Mouse (Mus musculus) heart, embryonic 13.5 days (tissue): ENCODE measurements around the gene Bud13. TPM values are rescaled to one million over a fixed set of nuclear protein-coding genes. Genes with fewer than 3 reads are reported as not detected.

ENCODE experiments used
- ATAC-seq: fragments of 200-750 bp; cut with Nextera tagmentation; 2 replicates; pipeline ENCODE4 v1.8.0; 2017; ENCODE audit warnings: moderate TSS enrichment; ENCODE audit not compliant: insufficient number of reproducible peaks, low FRiP score, low TSS enrichment; ENCODE audit errors: extremely low read depth
- H3K27ac ChIP-seq: fragments of 300-500 bp; sonication (generic); replicated peaks from 2 replicates; pipeline ENCODE4 v1.5.1; 2015; ENCODE audit warnings: moderate library complexity, mild to moderate bottlenecking, inconsistent platforms
- H3K27me3 ChIP-seq: fragments of 300-500 bp; sonication (generic); replicated peaks from 2 replicates; pipeline ENCODE4 v1.6.1; 2015; ENCODE audit warnings: mild to moderate bottlenecking, inconsistent platforms
- H3K36me3 ChIP-seq: fragments of 300-500 bp; sonication (generic); 2 replicates; pipeline ENCODE4 v1.6.1; 2015; ENCODE audit warnings: mild to moderate bottlenecking, inconsistent platforms
- H3K4me1 ChIP-seq: fragments of 300-500 bp; sonication (generic); 2 replicates; pipeline ENCODE4 v1.6.1; 2015; ENCODE audit warnings: inconsistent platforms
- H3K4me2 ChIP-seq: fragments of 300-500 bp; sonication (generic); 2 replicates; pipeline ENCODE4 v1.6.1; 2015; ENCODE audit warnings: inconsistent platforms, mild to moderate bottlenecking, moderate library complexity
- H3K4me3 ChIP-seq: fragments of 300-500 bp; sonication (generic); 2 replicates; pipeline ENCODE4 v1.5.1; 2015; ENCODE audit warnings: moderate library complexity, mild to moderate bottlenecking, inconsistent platforms
- H3K9ac ChIP-seq: fragments of 300-500 bp; sonication (generic); 2 replicates; pipeline ENCODE4 v1.6.1; 2015; ENCODE audit warnings: inconsistent platforms, mild to moderate bottlenecking, moderate library complexity
- H3K9me3 ChIP-seq: fragments of 300-500 bp; sonication (generic); 2 replicates; pipeline ENCODE4 v1.6.1; 2016; ENCODE audit warnings: inconsistent platforms
- WGBS: fragments of 180-500 bp; shearing (Covaris S2); methylation state at CpG from one replicate; pipeline ENCODE4 v1.1.7; 2015; ENCODE audit warnings: mixed read lengths; 5-methylcytosine and 5-hydroxymethylcytosine counted together
- polyA plus RNA-seq: library from polyadenylated mRNA; unstranded; fragments of >200 nt; fragmentation: Nextera tagmentation; extraction: Ambion mirVana; gene quantifications from 2 replicates; pipeline ENCODE4 v1.2.1, GENCODE M21; 2015

Bud13 gene
- polyA plus RNA-seq, 1 experiment from 2014 or later = 15.4 TPM

DNA sequence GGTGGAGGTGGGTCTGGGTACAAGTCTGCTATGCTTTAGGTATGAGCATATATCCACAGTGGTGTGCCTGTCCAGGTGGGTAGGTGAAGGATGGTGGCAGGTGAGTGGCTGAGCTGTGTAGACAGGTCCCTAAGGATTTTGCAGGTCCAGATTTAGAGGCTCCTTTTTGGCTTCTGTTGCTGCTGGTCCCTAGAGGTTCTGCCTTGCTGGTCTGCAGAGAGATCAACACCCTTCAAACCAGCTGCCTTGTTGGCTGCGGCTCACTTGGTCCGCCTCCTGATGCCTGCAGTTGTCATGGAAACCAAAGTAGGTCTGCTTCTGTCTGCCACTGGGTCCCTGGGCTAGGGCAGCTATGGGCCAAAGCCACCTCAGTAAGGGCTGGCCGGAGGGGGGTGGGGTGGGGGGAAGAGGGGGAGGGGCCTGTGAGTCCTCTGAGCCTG lies 55.1 kb downstream of the Bud13 start:
- 2% methylated on average over 3 of the region's 3 CpGs for WGBS
- Histone ChIP-seq H3K27me3 (peaks cover 39% of the 10 kb centered on the region), H3K36me3 (no peaks in the 10 kb centered on the region), H3K4me2 (no peak overlapping the region), H3K4me1 (peaks cover 4% of the 10 kb centered on the region; the same call in 1 of the 2 replicates), H3K9ac (no peak overlapping the region), H3K4me3 (no peak overlapping the region), H3K9me3 (no peaks in the 10 kb centered on the region), H3K27ac (no peak overlapping the region)
- no peak; the same call in 1 of the 2 replicates for ATAC-seq

DNA sequence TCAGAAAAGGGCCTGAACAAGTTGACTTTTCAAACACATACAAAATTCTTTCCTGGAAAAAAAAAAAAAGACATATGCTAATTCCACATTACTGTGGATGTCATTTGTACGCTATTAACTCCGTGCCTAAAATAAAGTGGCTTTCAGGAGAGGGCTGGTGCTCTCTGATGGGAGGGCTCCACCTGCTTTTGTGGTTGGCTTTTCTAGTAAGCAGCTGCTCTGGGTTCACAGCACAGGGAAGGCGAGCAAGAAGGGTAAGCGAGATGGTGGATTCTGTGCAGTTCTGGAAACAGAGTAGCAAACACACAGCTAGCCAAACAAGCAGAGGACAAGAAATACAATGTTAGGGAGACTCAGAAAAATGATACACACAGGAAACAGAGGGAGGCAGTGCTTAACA lies 55.6 kb downstream of the Bud13 start:
- H3K9me3 ChIP-seq = no peaks in the 10 kb centered on the region
- no peaks in the 10 kb centered on the region for H3K36me3 ChIP-seq
- no peak for ATAC-seq
- no peak overlapping the region for H3K9ac ChIP-seq
- H3K4me1 ChIP-seq = peaks cover 4% of the 10 kb centered on the region; the same call in 1 of the 2 replicates
- H3K27me3 ChIP-seq = peaks cover 34% of the 10 kb centered on the region
- no peak overlapping the region for H3K4me2 ChIP-seq
- H3K27ac ChIP-seq = no peak overlapping the region
- 42% methylated on average over 4 of the region's 4 CpGs for WGBS
- H3K4me3 ChIP-seq = no peak overlapping the region

- 82% methylated on average over 4 of the region's 4 CpGs for WGBS
- H3K9me3 ChIP-seq = no peaks in the 10 kb centered on the region
- no peaks in the 10 kb centered on the region for H3K36me3 ChIP-seq
- H3K4me3 ChIP-seq = no peak overlapping the region
- H3K4me1 ChIP-seq = peaks cover 4% of the 10 kb centered on the region; the same call in 1 of the 2 replicates
- H3K9ac ChIP-seq = no peak overlapping the region
- H3K27ac ChIP-seq = no peak overlapping the region
- no peak for ATAC-seq
- H3K27me3 ChIP-seq = peaks cover 30% of the 10 kb centered on the region
- no peak overlapping the region for H3K4me2 ChIP-seq
Measured at GRCm38 (mm10) chr9:46339051-46339652, 56.3 kb downstream of the Bud13 start.

GRCm38 (mm10) chr9:46345887-46346665 lies 63.3 kb downstream of the Bud13 start:
- no peak for ATAC-seq
- H3K27ac ChIP-seq = no peak overlapping the region
- no peak overlapping the region for H3K4me3 ChIP-seq
- H3K4me2 ChIP-seq = no peak overlapping the region
- 57% methylated on average over 4 of the region's 4 CpGs for WGBS
- peaks cover 5% of the 10 kb centered on the region for H3K4me1 ChIP-seq
- H3K9me3 ChIP-seq = no peaks in the 10 kb centered on the region
- H3K36me3 ChIP-seq = no peaks in the 10 kb centered on the region
- peaks cover 24% of the 10 kb centered on the region for H3K27me3 ChIP-seq
- no peak overlapping the region for H3K9ac ChIP-seq

Other genes starting within 250 kb of the Bud13 start
- gene Apoa1, start 54.4 kb upstream of the Bud13 start, polyA plus RNA-seq = 11.2 and 68.6 TPM in 2 replicates
- gene Apoc3, start 47.4 kb upstream of the Bud13 start, polyA plus RNA-seq = not detected in 2 replicates
- not detected in 2 replicates for gene Apoa4, start 42.3 kb upstream of the Bud13 start, polyA plus RNA-seq
- gene Apoa5, start 14.4 kb upstream of the Bud13 start, polyA plus RNA-seq = not detected in 2 replicates
- gene Zpr1, start 9.9 kb upstream of the Bud13 start, polyA plus RNA-seq = 33.4 and 36.2 TPM in 2 replicates
- not detected in 2 replicates for gene 4931429L15Rik, start 37.0 kb downstream of the Bud13 start, polyA plus RNA-seq